Mouse (Mus musculus) bone marrow, adult 2 months (tissue): ENCODE results near the gene Sec22b. TPM values are rescaled to one million over a fixed set of nuclear protein-coding genes. Genes with fewer than 3 reads are reported as not detected.

ENCODE experiments used
- H3K27ac ChIP-seq: fragments of 200-500 bp; 2 replicates; pipeline ENCODE4 v1.5.1; 2012; ENCODE audit warnings: low read depth, mild to moderate bottlenecking, control low read depth, inconsistent platforms, low read length; ENCODE audit not compliant: control insufficient read depth, poor library complexity, insufficient read depth
- H3K4me1 ChIP-seq: fragments of 200-500 bp; 2 replicates; pipeline ENCODE4 v1.6.1; 2011; ENCODE audit warnings: low read length; ENCODE audit not compliant: control insufficient read depth, insufficient read depth
- H3K4me3 ChIP-seq: fragments of 200-500 bp; replicated peaks from 2 replicates; pipeline ENCODE3; 2011; ENCODE audit warnings: mild to moderate bottlenecking, low read depth, low read length, control low read depth; ENCODE audit not compliant: control insufficient read depth
- CTCF ChIP-seq: fragments of 200-500 bp; IDR thresholded peaks from 2 replicates; pipeline ENCODE4 v1.5.1; 2011; ENCODE audit warnings: low read length, control low read depth; ENCODE audit not compliant: control insufficient read depth, insufficient read depth
- POLR2A ChIP-seq: fragments of 200-500 bp; IDR thresholded peaks from 2 replicates; pipeline ENCODE4 v1.6.1; 2011; ENCODE audit warnings: low read depth, mild to moderate bottlenecking, control low read depth, low read length, borderline replicate concordance; ENCODE audit not compliant: control insufficient read depth
- WGBS: fragments of 180-500 bp; shearing (Covaris S2); methylation state at CpG from one replicate; pipeline ENCODE4 v1.1.7; 2018; 5-methylcytosine and 5-hydroxymethylcytosine counted together
- polyA plus RNA-seq: library from polyadenylated mRNA; stranded (reverse); fragments of >200 nt; gene quantifications from 2 replicates; pipeline ENCODE4 v1.2.4, GENCODE M21; 2011; ENCODE audit warnings: low replicate concordance; ENCODE audit not compliant: missing spikeins, insufficient read depth, insufficient read length

Sec22b gene
- polyA plus RNA-seq, 1 experiment: 45.3 TPM

DNA sequence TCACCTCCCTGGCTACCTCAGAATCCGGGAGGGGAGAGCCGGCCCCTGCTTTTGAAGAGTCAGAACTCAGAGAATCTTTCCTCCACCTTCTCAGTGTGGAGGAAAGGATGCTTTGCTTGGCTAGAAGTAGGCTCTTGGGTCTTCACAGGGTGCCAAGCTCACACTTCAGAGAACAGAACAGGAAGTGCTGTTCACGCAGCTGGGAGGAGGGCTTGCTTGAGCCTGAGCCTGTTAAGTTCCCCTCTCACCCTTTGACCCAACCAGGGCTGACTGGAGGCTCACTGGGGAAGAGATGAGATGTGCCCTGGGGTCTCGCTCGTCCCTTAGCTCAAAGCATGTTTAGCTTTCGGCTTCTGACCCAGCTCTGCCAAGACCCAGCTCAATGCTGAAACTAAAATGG, 32.3 kb downstream of the Sec22b start:
- TF ChIP-seq CTCF: no peak
- no peak for TF ChIP-seq POLR2A
- H3K27ac ChIP-seq: peak overlapping the region; percentile 74
- 7% methylated on average over 6 of the region's 6 CpGs for WGBS
- H3K4me3 ChIP-seq: peak overlapping the region; percentile 5
- H3K4me1 ChIP-seq: peaks cover 13% of the 10 kb centered on the region; the same call in 1 of the 2 replicates

DNA sequence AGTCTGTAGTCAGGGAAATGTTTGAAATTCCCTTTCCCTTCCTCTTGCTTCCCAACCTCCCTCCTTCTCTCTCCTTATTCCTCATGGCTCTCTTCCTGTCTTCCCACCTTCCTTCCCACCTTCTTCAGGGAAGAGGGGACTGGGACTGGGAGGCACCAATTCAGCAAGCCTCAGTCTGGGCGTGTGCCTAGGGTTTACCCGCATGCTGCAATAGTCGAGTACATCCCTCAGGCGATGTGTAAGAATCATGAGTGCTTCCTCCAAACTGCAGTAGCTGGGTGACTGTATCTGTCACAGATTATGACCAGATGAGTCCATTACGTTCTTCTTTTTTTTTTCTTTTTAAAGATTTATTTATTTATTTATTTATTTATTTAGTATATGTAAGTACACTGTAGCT, 32.8 kb downstream of the Sec22b start:
- no peak overlapping the region for H3K4me3 ChIP-seq
- WGBS: 22% methylated on average over 5 of the region's 5 CpGs
- peak overlapping the region; percentile 74; the same call in 1 of the 2 replicates for H3K27ac ChIP-seq
- peaks cover 13% of the 10 kb centered on the region; the same call in 1 of the 2 replicates for H3K4me1 ChIP-seq
- TF ChIP-seq CTCF (no peak), POLR2A (no peak)

DNA sequence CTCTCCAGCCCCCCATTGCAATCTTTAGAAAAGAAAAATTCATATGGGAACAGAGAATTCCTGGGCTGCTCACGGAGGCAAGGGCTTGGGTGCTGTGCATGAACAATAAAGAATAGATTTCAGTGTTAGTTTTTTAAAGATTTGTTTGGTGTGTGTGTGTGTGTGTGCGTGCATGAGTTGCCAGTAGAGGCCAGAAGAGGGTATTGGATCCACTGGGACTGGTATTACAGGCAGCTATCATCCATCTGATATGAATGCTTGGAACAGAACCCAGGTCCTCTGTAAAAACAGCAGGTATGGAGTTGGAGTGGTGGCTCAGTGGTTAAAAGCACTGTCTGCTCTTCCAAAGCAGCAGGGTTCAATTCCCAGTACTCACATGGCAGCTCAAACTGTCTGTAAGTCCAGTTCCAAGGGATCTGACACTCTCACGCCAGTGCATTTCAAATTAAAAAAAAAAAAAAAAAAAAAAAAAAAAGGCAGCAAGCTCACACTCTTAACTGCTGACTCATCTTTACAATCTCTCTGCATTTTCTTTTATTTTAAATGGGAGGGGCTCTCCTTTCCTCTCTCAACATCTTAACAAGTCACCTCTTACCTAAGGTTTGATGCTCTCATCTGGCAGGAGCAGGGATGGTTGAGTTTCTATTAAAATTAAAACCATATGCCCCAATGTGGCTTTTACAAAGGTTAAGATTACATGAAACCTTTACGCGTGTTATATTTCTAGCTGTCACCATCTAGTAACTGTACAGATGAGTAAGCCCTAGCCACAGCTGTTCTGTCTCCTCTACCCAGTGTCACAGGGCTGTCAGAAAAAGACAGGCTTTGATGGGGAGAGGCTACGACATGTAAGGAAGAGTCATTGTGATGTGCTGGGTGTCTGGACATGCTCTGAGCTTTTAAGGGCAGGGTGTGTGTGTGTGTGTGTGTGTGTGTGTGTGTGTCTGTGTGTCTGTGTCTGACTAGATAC, 33.6 kb downstream of the Sec22b start:
- 71% methylated on average over 6 of the region's 6 CpGs for WGBS
- Histone ChIP-seq H3K27ac (no peak overlapping the region), H3K4me3 (no peak overlapping the region), H3K4me1 (peaks cover 11% of the 10 kb centered on the region; the same call in 1 of the 2 replicates)
- no peak for TF ChIP-seq POLR2A
- TF ChIP-seq CTCF: no peak

DNA sequence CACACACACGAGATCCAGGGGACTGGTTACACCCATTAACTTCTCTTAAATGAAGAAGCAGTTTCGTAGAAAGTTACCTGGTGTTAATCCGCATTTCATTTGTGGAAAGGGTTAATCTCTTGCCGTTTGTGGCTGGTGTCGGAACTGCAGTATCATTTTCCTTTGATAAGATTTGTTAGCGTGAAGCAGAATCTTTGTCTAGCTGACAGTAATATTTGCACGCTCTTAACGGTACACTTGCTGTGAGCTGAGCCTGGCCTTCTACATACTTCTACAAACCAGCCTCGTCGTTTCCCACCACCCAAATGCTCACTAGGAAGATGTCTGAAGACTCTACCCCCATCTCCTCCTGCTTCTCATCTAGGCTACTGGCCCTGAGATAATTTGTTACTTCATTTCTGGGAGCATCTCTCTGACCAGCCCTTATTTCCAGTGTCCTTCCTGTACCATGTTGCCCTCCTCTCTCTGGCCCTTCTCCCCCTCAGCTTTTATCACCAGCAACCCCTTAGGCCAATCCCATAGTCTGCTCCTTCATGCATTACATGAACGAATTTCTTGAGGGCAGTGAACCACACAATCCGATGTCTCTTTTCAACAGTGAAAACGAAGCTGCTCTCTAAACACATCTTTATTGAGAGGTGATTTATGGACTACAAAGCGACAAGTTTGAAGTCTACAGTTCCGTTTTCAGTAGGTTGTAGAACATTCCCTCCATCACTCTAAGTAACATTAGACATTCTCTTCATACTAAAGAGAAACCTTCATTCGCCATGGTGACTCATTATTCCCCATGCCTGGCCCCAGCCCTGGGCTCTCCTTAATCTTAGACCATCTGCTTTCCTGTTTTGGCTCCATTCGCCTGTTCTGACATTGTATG, 36.3 kb downstream of the Sec22b start:
- TF ChIP-seq CTCF (no peak), POLR2A (no peak)
- peaks cover 3% of the 10 kb centered on the region; the same call in 1 of the 2 replicates for H3K4me1 ChIP-seq
- H3K27ac ChIP-seq: no peak overlapping the region
- WGBS: 19% methylated on average over 17 of the region's 17 CpGs
- H3K4me3 ChIP-seq: no peak overlapping the region

DNA sequence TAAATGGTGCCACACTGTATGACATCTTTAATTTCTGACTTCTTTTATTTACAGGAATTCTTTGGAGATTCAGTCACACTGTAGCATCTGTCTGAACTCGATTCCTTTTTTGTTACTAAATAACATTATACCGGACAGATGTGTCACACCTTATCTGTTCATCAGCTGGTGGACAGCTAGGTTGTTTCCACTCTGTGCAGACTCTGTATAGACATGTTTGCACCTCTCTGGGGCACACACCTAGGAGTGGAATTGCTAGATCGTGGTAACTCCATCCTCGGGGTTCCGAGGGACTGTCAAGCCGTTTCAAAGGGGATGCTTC, 36.9 kb downstream of the Sec22b start:
- TF ChIP-seq POLR2A: no peak
- no peak for TF ChIP-seq CTCF
- 60% methylated on average over 6 of the region's 6 CpGs for WGBS
- no peak overlapping the region for H3K27ac ChIP-seq

DNA sequence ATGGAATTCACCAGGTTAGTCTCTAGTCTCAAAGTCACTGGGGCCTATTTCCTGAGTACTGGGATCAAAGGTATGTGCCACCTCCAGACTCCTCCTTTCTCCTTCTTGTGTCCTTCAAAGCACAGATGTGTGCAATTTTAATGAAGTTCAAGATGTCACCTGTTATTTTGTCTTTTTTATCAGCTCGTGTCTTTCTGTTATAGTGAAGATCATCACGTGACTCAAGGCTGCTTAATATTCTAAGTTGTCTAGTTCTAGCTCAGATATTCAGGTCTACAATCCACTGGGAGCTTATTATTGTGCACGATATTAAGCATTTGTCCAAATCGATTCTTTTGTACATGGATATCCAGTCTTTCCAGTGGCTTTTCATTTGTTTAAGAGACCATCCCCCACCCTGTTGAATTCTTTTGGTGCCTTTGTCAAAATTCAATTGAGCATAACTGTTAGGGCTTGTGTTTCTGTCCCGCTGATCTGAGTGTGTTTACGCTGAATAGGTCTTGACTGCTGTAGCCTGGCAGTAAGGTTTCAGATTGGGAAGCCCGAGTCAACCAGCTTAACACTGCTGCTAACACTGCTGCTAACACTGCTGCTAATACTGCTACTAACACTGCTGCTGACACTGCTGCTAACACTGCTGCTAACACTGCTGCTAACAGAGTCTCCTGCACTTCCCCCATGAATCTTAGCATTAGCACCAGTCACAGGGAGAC, 38.0 kb downstream of the Sec22b start:
- H3K4me1 ChIP-seq: no peaks in the 10 kb centered on the region; the same call in 1 of the 2 replicates
- TF ChIP-seq POLR2A (no peak), CTCF (no peak)
- H3K4me3 ChIP-seq: no peak overlapping the region
- 74% methylated on average over 7 of the region's 7 CpGs for WGBS
- H3K27ac ChIP-seq: no peak overlapping the region

More for the DNA sequence above, 36.9 kb downstream of the Sec22b start:
- Histone ChIP-seq H3K4me3 (no peak overlapping the region), H3K4me1 (peaks cover 3% of the 10 kb centered on the region; the same call in 1 of the 2 replicates)

DNA sequence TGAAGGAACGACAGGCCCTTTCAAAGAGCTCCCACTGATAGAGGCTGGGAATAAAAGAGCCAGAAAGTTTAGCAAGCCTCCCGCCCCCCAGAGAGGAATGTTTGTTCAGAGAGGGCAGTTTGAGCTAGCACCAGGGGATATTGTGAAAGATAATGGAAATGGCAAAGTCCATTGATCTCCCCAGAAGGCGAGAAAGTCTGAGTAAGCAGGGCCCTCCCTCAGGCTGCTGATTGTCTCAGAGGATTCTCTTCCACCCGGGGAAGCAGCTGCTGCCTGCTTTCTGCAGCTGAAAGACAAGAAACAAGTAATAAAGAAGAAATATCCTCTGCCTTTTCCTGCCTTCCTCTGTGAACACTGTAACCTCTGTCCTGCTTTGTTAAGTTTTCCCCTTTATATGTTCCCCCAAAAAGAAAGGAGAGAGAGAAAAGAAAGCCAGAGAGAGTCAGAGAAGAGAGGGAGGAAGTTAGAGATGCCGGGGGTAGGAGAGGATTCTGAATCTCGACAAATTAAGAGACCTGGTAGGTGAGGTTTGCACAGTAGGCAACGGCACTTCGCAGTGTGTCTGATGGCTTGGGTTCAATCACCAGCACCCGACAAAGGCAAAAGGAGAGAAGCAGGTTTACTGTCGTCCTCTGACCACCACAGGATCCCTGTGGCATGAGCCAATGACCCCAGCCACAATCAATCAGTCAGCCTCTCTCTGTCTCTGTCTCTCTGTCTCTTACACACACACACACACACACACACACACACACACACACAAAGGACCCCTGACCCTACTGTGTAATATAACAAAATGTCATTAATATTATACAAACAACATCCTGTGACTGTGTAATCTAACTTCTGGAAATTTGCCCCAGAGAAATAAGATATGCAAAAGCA, 38.9 kb downstream of the Sec22b start:
- Histone ChIP-seq H3K27ac (no peak overlapping the region), H3K4me3 (no peak overlapping the region), H3K4me1 (no peaks in the 10 kb centered on the region; the same call in 1 of the 2 replicates)
- 42% methylated on average over 10 of the region's 10 CpGs for whole genome bisulfite sequencing
- TF ChIP-seq POLR2A (no peak), CTCF (no peak)
